In the genomic region with DNA sequence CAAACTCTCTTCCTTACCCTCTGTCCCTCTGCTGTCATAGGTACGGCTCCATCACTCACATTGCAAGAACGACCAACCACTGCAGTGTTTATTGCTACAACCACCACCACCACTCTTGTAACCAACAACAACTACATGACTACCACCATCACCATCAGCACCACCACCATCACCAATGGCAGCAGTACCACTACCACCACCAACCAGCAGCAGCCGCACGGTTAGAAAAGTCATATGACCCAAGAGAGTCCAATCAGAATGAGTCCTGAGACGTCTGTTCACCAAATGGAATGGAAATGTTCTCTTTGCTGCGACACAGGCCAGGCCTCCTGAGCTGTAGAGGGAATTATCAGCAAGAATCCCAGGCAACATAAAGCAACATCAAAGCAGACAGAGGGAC, we compare ENCODE assay signal across 17 mouse cellular contexts. TPM values are rescaled to one million over a fixed set of nuclear protein-coding genes. Genes with fewer than 3 reads are reported as not detected.
"Had no signal": no experiment of that assay in that cellular context is flagged by ENCODE, and none has a peak within 500 bp of the region (broad histone marks: within the 10 kb centered on the region; RNA-seq: fewer than 3 reads in every experiment).

No protein-coding gene starts in this region.

- DNase-seq: left cerebral cortex, postnatal 4 days; liver; liver, embryonic 13.5 days; liver, postnatal 0 days; lung, adult 18-20 months; lung, adult 2 months; lung, embryonic 14.5 days; lung, postnatal 10 days; lung, postnatal 14 days; lung, postnatal 36 days; lung, postnatal 4 days; midbrain, embryonic 14.5 days had no signal

RNA-seq across cellular contexts. Expression of gene Mchr1, which starts 40.5 kb away (rescaled TPM):
- total RNA-seq: liver, adult 2 months; megakaryocyte progenitor cell, adult 5-6 weeks; megakaryocyte, adult 5-6 weeks; megakaryocyte-erythroid progenitor cell, adult 5-6 weeks; monocyte, adult 5-6 weeks had no signal
